Mouse (Mus musculus) Patski (cell line): ENCODE results near the gene Mycbpap. TPM values are rescaled to one million over a fixed set of nuclear protein-coding genes. Genes with fewer than 3 reads are reported as not detected.

ENCODE experiments used
- ATAC-seq: fragments of 100-300 bp; one replicate; pipeline ENCODE4 v1.8.0; 2021
- CTCF ChIA-PET: fragments of 350-600 bp; sonication (Branson Sonifier 250); formaldehyde crosslinking; loops from one replicate; lab custom pipeline; 2022; ENCODE audit warnings: inconsistent platforms; lab: Charles Lee
- POLR2A ChIA-PET: fragments of 350-600 bp; sonication (Branson Sonifier 250); formaldehyde crosslinking; loops from one replicate; lab custom pipeline; 2022; ENCODE audit warnings: antibody characterized with exemption, inconsistent platforms; lab: Charles Lee
- DNase-seq: peaks from one replicate; pipeline ENCODE4 v3.0.0-alpha.2; 2011; ENCODE audit warnings: low read depth, low spot score
- H3K27me3 ChIP-seq: fragments of 371-371 bp; one replicate; pipeline ENCODE4 v1.5.1; 2021
- CTCF ChIP-seq: fragments of 100-300 bp; IDR thresholded peaks from one replicate; pipeline ENCODE4 v1.5.1; 2021
- in situ Hi-C: fragments of 300-500 bp; cut with MboI; formaldehyde crosslinking; loops from 3 replicates; pipeline ENCODE4 v1.11.1; 2018; ENCODE audit warnings: low pct_unique_long_range_greater_than_20kb, mixed read lengths
- polyA plus RNA-seq: library from polyadenylated mRNA; unstranded; gene quantifications from one replicate; pipeline ENCODE4 v1.2.3, GENCODE M21; 2021

The Mycbpap gene
- polyA plus RNA-seq, 1 experiment from 2014 or later, result 1.3 TPM

DNA sequence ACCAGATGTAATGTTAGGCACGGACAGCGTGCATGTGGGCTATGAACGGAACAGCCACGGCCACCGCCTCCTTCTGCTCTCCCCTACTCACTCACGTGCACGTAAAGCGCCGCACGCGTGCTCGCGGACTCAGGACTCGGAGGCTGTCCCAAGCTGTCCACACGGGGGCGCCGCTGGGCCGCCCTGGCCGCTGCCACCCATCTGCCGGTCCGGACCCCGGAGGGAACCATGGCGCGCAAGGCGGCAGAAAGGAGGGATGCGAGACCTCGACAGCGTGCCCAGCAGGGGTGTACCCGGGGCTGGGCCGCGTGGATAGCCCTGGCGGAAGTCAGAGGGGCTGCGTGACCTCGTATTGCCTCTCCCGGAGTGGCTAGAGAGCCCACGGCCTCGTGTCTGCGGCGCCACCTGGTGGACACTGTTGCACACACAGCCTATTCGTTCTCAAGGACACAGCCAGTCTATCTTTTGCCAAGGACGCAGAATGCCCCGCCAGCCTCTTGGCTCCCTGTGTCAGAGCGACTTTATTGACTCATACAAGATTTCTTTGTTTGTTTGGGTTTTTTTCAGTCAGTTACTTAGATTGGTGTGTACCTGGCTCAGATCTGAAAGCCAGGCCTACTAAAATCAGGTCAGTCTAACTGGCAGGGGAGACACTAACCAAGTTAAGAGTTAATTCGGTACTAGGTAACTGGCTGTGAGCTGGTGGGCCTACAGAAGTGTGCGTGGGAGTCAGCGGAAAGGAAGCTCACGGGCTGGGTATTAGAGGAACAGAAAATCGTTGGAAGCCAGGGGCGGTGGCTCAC is 27.5 kb upstream of the Mycbpap start, which contains the start of gene Rsad1:
Gene Rsad1, minus strand, starts transcription at position 368 of the 803 bp plus-strand sequence.
- DNase-seq, result peak; percentile 64
- POLR2A ChIA-PET, result interaction anchor here (0.8 to 1.5 kb wide), 2 partner anchors 49 to 80 kb away, joined by 3 to 4 read pairs; partner anchors contain the start of genes Epn3 and Lrrc59
- ATAC-seq, result peak; percentile 84
- peak; percentile 100 for TF ChIP-seq CTCF
- CTCF ChIA-PET, result interaction anchor here (0.7 to 2.0 kb wide), 19 partner anchors 10 to 360 kb away, joined by 3 to 6 read pairs (median 3); partner anchors contain the start of genes Ankrd40, Cacna1g and Epn3
- H3K27me3 ChIP-seq, result no peaks in the 10 kb centered on the region
- in situ Hi-C loops, result no loop called here

DNA sequence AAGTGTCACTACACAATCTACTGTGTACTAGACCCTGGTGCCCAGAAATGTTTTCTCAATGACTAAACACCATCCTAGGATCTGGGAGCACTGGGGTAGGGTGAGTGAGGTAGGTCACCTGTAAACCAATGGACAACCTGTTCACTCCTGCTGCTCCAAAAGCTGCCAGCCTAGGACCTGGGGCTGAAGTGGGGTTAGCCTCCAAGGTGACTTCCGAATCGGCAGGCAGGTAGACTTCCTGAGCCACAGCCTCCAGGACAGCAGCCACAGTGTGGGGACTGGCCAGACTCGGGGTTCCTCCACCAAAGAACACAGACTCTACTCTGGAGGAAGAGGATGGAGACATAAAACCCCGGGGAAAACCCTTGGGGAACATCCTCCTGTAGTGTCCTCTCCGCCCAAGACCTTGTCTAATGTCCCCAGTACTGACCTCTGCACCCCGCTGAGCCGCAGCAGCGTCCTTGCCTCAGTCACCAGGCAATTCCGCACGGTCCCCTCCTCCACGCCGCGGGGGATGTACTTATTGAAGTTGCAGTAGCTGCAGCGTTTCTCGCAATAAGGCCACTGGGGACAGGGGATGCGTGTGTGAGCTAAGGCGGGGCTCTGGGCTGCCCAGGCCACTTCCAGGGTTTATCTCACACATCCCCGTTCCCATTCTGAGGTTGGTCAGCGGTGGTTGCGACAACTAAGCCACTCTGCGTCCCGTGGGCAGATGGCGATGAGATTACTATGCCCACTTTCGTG is 26.7 kb upstream of the Mycbpap start:
- no peak for DNase-seq
- no peak for TF ChIP-seq CTCF
- no peak for ATAC-seq
- H3K27me3 ChIP-seq, result no peaks in the 10 kb centered on the region
- in situ Hi-C loops, result no loop called here
- ChIA-PET POLR2A (interaction anchor here (1.5 kb wide), 1 partner anchor 48 kb away, joined by 4 read pairs; the partner anchor contains the start of gene Epn3), CTCF (interaction anchor here (0.8 to 2.0 kb wide), 14 partner anchors 9 to 359 kb away, joined by 3 to 6 read pairs (median 4); partner anchors contain the start of genes Ankrd40, Cacna1g, Epn3 and Spata20)

DNA sequence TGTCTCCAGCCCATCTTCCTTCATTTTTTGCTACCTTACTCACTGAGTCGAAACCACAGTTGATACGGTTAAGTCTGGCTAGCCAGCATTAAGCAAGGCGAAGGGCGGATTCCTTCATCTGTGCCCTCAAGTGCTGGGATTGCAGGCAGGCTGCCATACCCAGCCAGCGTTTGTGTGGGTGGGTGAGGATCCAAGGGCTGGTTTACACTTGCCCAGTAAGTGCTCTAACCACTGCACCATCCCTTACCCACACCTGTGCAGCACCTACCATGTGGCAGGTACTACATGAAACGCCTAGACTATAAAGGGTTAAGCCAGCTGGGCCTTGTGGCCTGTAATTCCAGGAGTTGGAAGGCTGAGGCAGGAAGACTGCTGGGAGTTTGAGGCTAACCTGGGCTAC is 25.7 kb upstream of the Mycbpap start:
- ATAC-seq (no peak), DNase-seq (no peak)
- POLR2A ChIA-PET, result interaction anchor here (1.5 kb wide), 1 partner anchor 48 kb away, joined by 4 read pairs; the partner anchor contains the start of gene Epn3
- H3K27me3 ChIP-seq, result no peaks in the 10 kb centered on the region
- in situ Hi-C loops, result no loop called here
- TF ChIP-seq CTCF, result no peak
- CTCF ChIA-PET, result interaction anchor here (1.0 kb wide), 1 partner anchor 61 kb away, joined by 3 read pairs; the partner anchor contains the start of gene Spata20

DNA sequence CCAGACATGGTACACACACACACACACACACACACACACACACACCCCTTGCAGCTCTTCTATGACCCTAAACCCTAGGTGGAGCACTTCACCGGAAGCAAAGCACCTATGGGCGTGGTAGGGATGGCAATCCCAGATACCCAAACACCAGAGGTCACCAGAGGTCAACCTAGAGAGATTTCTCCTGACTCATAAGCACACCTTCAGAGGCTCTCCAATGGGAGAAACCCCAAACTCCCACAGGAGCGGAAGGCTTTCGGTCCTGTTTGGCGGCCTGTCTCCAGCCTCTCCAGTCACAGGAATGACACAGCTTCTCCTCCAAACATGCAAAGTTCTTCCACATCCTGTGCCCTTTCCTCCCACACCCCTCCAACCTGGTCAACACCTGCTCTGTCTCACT is 24.8 kb upstream of the Mycbpap start:
- no peak for TF ChIP-seq CTCF
- DNase-seq, result no peak
- POLR2A ChIA-PET, result no interaction called here
- ATAC-seq, result no peak
- in situ Hi-C loops, result no loop called here
- H3K27me3 ChIP-seq, result no peaks in the 10 kb centered on the region
- CTCF ChIA-PET, result interaction anchor here (0.7 to 2.0 kb wide), 4 partner anchors 57 to 217 kb away, joined by 3 to 10 read pairs (median 5); partner anchors contain the start of gene Spata20

DNA sequence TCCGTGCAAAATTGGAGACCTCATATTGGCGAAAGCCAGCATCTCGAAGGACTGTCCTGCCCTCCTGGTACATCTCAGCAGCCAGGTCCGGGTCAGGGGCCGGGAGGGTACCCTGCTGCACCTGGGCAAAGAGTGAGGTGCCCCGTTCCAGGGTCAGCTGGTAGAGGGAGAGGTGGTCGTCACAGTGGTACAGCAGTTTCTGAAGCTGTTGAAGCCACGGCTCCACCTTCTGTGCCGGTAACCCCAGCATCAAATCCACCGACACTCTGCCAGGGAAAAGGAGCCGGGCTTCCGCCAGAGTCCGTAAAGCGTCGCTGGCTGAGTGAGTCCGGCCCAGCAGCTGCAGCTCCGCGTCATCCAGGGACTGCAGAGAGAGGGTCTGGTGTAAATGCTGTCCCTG is 22.9 kb upstream of the Mycbpap start:
- in situ Hi-C loops, result loop anchor here (5.0 kb wide), 2 partner anchors 137 to 207 kb away; no protein-coding TSS in a partner anchor
- ATAC-seq, result no peak
- H3K27me3 ChIP-seq, result no peaks in the 10 kb centered on the region
- POLR2A ChIA-PET, result no interaction called here
- DNase-seq, result no peak
- CTCF ChIA-PET, result interaction anchor here (0.6 to 2.0 kb wide), 2 partner anchors 58 to 210 kb away, joined by 3 to 10 read pairs; partner anchors contain the start of gene Spata20
- no peak for TF ChIP-seq CTCF

- POLR2A ChIA-PET, result no interaction called here
- in situ Hi-C loops, result loop anchor here (5.0 kb wide), 2 partner anchors 137 to 207 kb away; no protein-coding TSS in a partner anchor
- peak; percentile 98 for TF ChIP-seq CTCF
- CTCF ChIA-PET, result interaction anchor here (0.6 to 2.3 kb wide), 2 partner anchors 57 to 209 kb away, joined by 3 to 9 read pairs; partner anchors contain the start of gene Spata20
- peak; percentile 81 for ATAC-seq
- no peaks in the 10 kb centered on the region for H3K27me3 ChIP-seq
- peak; percentile 87 for DNase-seq
Observed at GRCm38 (mm10) chr11:94543932-94544331, 22.4 kb upstream of the Mycbpap start.

- no peaks in the 10 kb centered on the region for H3K27me3 ChIP-seq
- CTCF ChIA-PET, result interaction anchor here (1.0 to 2.3 kb wide), 3 partner anchors 54 to 71 kb away, joined by 3 to 9 read pairs (median 3); partner anchors contain the start of gene Spata20
- DNase-seq (no peak), ATAC-seq (no peak)
- in situ Hi-C loops, result loop anchor here (5.0 kb wide), 2 partner anchors 136 to 206 kb away; no protein-coding TSS in a partner anchor
- no peak for TF ChIP-seq CTCF
- POLR2A ChIA-PET, result interaction anchor here (1.0 to 1.1 kb wide), 2 partner anchors 15 to 43 kb away, joined by 5 read pairs; partner anchors contain the start of gene Epn3
Observed at GRCm38 (mm10) chr11:94543344-94543743, 21.8 kb upstream of the Mycbpap start.

- in situ Hi-C loops, result loop anchor here (5.0 kb wide), 2 partner anchors 135 to 205 kb away; no protein-coding TSS in a partner anchor
- ChIA-PET CTCF (interaction anchor here (1.0 to 2.3 kb wide), 3 partner anchors 53 to 70 kb away, joined by 3 to 9 read pairs (median 3); partner anchors contain the start of gene Spata20), POLR2A (interaction anchor here (1.0 to 1.1 kb wide), 2 partner anchors 15 to 42 kb away, joined by 5 read pairs; partner anchors contain the start of gene Epn3)
- no peak for TF ChIP-seq CTCF
- no peaks in the 10 kb centered on the region for H3K27me3 ChIP-seq
- DNase-seq (no peak), ATAC-seq (no peak)
Observed at GRCm38 (mm10) chr11:94542400-94542799, 20.9 kb upstream of the Mycbpap start.

- CTCF ChIA-PET, result interaction anchor here (1.0 to 1.9 kb wide), 3 partner anchors 9 to 90 kb away, joined by 3 to 4 read pairs (median 4); partner anchors contain the start of genes Lrrc59, Rsad1 and Spata20
- in situ Hi-C loops, result loop anchor here (5.0 kb wide), 3 partner anchors 37 to 202 kb away; no protein-coding TSS in a partner anchor
- no peak for ATAC-seq
- no peaks in the 10 kb centered on the region for H3K27me3 ChIP-seq
- no peak for DNase-seq
- POLR2A ChIA-PET, result interaction anchor here (0.6 kb wide), 1 partner anchor 241 kb away, joined by 3 read pairs; no protein-coding TSS in a partner anchor
- TF ChIP-seq CTCF, result no peak
Observed at GRCm38 (mm10) chr11:94539761-94540160, 18.2 kb upstream of the Mycbpap start.
